Mouse (Mus musculus) myocyte (in vitro differentiated cells): ENCODE data around the gene Mamdc2. TPM values are rescaled to one million over a fixed set of nuclear protein-coding genes. Genes with fewer than 3 reads are reported as not detected.

Experiments used
- H3K27me3 ChIP-seq: one replicate; pipeline ENCODE4 v1.6.1; 2011; ENCODE audit not compliant: control insufficient read depth, insufficient read depth, insufficient read length
- H3K36me3 ChIP-seq: one replicate; pipeline ENCODE4 v1.6.1; 2011; ENCODE audit not compliant: control insufficient read depth, insufficient read depth
- H3K4me2 ChIP-seq: one replicate; pipeline ENCODE4 v1.6.1; 2011; ENCODE audit warnings: low read depth, control low read depth
- H3K4me3 ChIP-seq: one replicate; pipeline ENCODE4 v1.5.1; 2011; ENCODE audit warnings: mild to moderate bottlenecking, control low read depth, moderate library complexity
- H3K79me2 ChIP-seq: one replicate; pipeline ENCODE4 v1.6.1; 2011; ENCODE audit not compliant: control insufficient read depth, insufficient read depth
- H3ac ChIP-seq: one replicate; pipeline ENCODE4 v1.6.1; 2011; ENCODE audit not compliant: control insufficient read depth, insufficient read length
- CEBPB ChIP-seq: IDR thresholded peaks from 2 replicates; pipeline ENCODE4 v1.6.1; 2011; ENCODE audit warnings: mild to moderate bottlenecking, moderate library complexity; ENCODE audit not compliant: poor library complexity, insufficient read depth, severe bottlenecking
- E2F4 ChIP-seq: IDR thresholded peaks from one replicate; pipeline ENCODE4 v1.6.1; 2011; ENCODE audit warnings: mild to moderate bottlenecking, control low read depth, moderate library complexity; ENCODE audit not compliant: insufficient read depth
- MAX ChIP-seq: IDR thresholded peaks from one replicate; pipeline ENCODE4 v1.6.1; 2011; ENCODE audit warnings: low read depth, mild to moderate bottlenecking, control low read depth
- MYOD1 ChIP-seq, 3 experiments: IDR thresholded peaks; one replicate each; pipeline ENCODE4 v1.6.1; 2011; ENCODE audit warnings: control low read depth in 2 of 3, low read depth in 2 of 3, mild to moderate bottlenecking in 2 of 3, moderate library complexity in 1 of 3; ENCODE audit not compliant: insufficient read length in 2 of 3, control insufficient read depth in 1 of 3
- MYOG ChIP-seq, 3 experiments: IDR thresholded peaks; one replicate each; pipeline ENCODE4 v1.6.1; 2011; ENCODE audit warnings: control low read depth in 2 of 3, low read depth in 2 of 3, mild to moderate bottlenecking in 2 of 3; ENCODE audit not compliant: insufficient read length in 2 of 3, control insufficient read depth in 1 of 3, insufficient read depth in 1 of 3
- POLR2A ChIP-seq: IDR thresholded peaks from one replicate; pipeline ENCODE4 v1.6.1; 2011; ENCODE audit warnings: low read depth, mild to moderate bottlenecking, control low read depth, moderate library complexity; ENCODE audit not compliant: insufficient read length
- POLR2AphosphoS2 ChIP-seq: IDR thresholded peaks from one replicate; pipeline ENCODE4 v1.6.1; 2011; ENCODE audit warnings: low read depth, control low read depth; ENCODE audit not compliant: insufficient read length
- REST ChIP-seq: IDR thresholded peaks from one replicate; pipeline ENCODE4 v1.6.1; 2011; ENCODE audit warnings: mild to moderate bottlenecking, control low read depth, moderate library complexity; ENCODE audit not compliant: insufficient read depth, insufficient read length
- SRF ChIP-seq: IDR thresholded peaks from one replicate; pipeline ENCODE4 v1.6.1; 2011; ENCODE audit warnings: low read depth; ENCODE audit not compliant: control insufficient read depth, insufficient read length
- TCF12 ChIP-seq: IDR thresholded peaks from one replicate; pipeline ENCODE4 v1.6.1; 2011; ENCODE audit warnings: mild to moderate bottlenecking, control low read depth; ENCODE audit not compliant: poor library complexity, insufficient read depth, severe bottlenecking
- TCF3 ChIP-seq: IDR thresholded peaks from one replicate; pipeline ENCODE4 v1.6.1; 2011; ENCODE audit warnings: low read depth, control low read depth; ENCODE audit not compliant: insufficient read length
- USF1 ChIP-seq: IDR thresholded peaks from one replicate; pipeline ENCODE4 v1.6.1; 2011; ENCODE audit warnings: low read depth, mild to moderate bottlenecking, control low read depth, moderate library complexity
- polyA plus RNA-seq: library from polyadenylated mRNA; unstranded; fragments of >200 nt; fragmentation: generic; extraction: Trizol; gene quantifications from one replicate; pipeline ENCODE4 v1.2.1, GENCODE M21; 2012; ENCODE audit warnings: missing spikeins

Gene Mamdc2
- polyA plus RNA-seq, 1 experiment, result 13.4 TPM

- no peak overlapping the region for H3K4me2 ChIP-seq
- no peak overlapping the region for H3ac ChIP-seq
- H3K79me2 ChIP-seq, result no peaks in the 10 kb centered on the region
- H3K27me3 ChIP-seq, result no peaks in the 10 kb centered on the region
- TF ChIP-seq POLR2A (no peak), REST (no peak), MAX (no peak)
- no peak overlapping the region for H3K4me3 ChIP-seq
- peaks cover 12% of the 10 kb centered on the region for H3K36me3 ChIP-seq
Measured at GRCm38 (mm10) chr19:23362006-23362405, 86.2 kb downstream of the Mamdc2 start.

GRCm38 (mm10) chr19:23361124-23361523, 87.1 kb downstream of the Mamdc2 start:
- no peak overlapping the region for H3ac ChIP-seq
- no peak overlapping the region for H3K4me2 ChIP-seq
- no peak for TF ChIP-seq TCF3
- no peak for TF ChIP-seq POLR2AphosphoS2
- no peak for TF ChIP-seq REST
- no peak for TF ChIP-seq CEBPB
- no peak for TF ChIP-seq TCF12
- TF ChIP-seq SRF, result no peak
- TF ChIP-seq MAX, result no peak
- TF ChIP-seq E2F4, result no peak
- no peak for TF ChIP-seq MYOD1 (IDR thresholded peaks at IDR 0.05; ENCODE audit: control insufficient read depth in 1 of 3, insufficient read length in 2 of 3, low read depth in 2 of 3)
- no peak for TF ChIP-seq POLR2A
- TF ChIP-seq USF1, result no peak
- no peak for TF ChIP-seq MYOG (IDR thresholded peaks at IDR 0.05; ENCODE audit: control insufficient read depth in 1 of 3, insufficient read depth in 1 of 3, insufficient read length in 2 of 3, low read depth in 2 of 3)
- H3K79me2 ChIP-seq, result no peaks in the 10 kb centered on the region
- H3K36me3 ChIP-seq, result peaks cover 12% of the 10 kb centered on the region
- H3K27me3 ChIP-seq, result no peaks in the 10 kb centered on the region
- H3K4me3 ChIP-seq, result no peak overlapping the region

- H3ac ChIP-seq, result no peak overlapping the region
- no peaks in the 10 kb centered on the region for H3K27me3 ChIP-seq
- TF ChIP-seq POLR2A, result no peak
- TF ChIP-seq USF1, result no peak
- TF ChIP-seq MAX, result no peak
- no peak for TF ChIP-seq E2F4
- TF ChIP-seq REST, result no peak
- TF ChIP-seq SRF, result no peak
- TF ChIP-seq MYOD1 (IDR thresholded peaks at IDR 0.05; ENCODE audit: control insufficient read depth in 1 of 3, insufficient read length in 2 of 3, low read depth in 2 of 3), result no peak
- TF ChIP-seq CEBPB, result no peak
- no peak for TF ChIP-seq MYOG (IDR thresholded peaks at IDR 0.05; ENCODE audit: control insufficient read depth in 1 of 3, insufficient read depth in 1 of 3, insufficient read length in 2 of 3, low read depth in 2 of 3)
- no peak for TF ChIP-seq TCF12
- no peak for TF ChIP-seq TCF3
- TF ChIP-seq POLR2AphosphoS2, result no peak
- no peaks in the 10 kb centered on the region for H3K79me2 ChIP-seq
- H3K4me3 ChIP-seq, result no peak overlapping the region
- H3K36me3 ChIP-seq, result peaks cover 12% of the 10 kb centered on the region
- no peak overlapping the region for H3K4me2 ChIP-seq
Measured at GRCm38 (mm10) chr19:23360536-23360935, 87.7 kb downstream of the Mamdc2 start.

DNA sequence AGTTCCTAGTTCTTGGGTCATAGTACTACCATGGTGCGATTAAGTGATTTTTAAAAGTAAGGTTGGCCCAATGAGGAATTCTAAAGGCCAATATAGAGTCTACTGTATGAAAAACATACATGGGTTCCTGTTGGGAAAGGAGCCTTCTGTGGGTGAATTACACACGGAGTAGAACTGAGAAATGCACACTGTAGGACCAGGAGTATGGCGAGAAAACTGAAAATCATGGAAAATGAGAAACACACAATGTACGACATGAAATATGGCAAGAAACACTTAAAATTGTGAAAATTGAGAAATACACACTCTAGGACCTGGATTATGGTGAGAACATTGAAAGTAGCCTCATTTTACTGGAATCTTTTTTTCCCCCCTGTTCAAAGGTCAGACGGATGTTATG, 91.0 kb downstream of the Mamdc2 start:
- no peak for TF ChIP-seq MYOG (IDR thresholded peaks at IDR 0.05; ENCODE audit: control insufficient read depth in 1 of 3, insufficient read depth in 1 of 3, insufficient read length in 2 of 3, low read depth in 2 of 3)
- no peak for TF ChIP-seq POLR2A
- no peak overlapping the region for H3ac ChIP-seq

GRCm38 (mm10) chr19:23354738-23355137, 93.5 kb downstream of the Mamdc2 start:
- no peaks in the 10 kb centered on the region for H3K79me2 ChIP-seq

More for the DNA sequence above, 91.0 kb downstream of the Mamdc2 start:
- H3K4me2 ChIP-seq, result no peak overlapping the region
- H3K4me3 ChIP-seq, result no peak overlapping the region
- no peaks in the 10 kb centered on the region for H3K79me2 ChIP-seq
- peaks cover 13% of the 10 kb centered on the region for H3K36me3 ChIP-seq
- H3K27me3 ChIP-seq, result no peaks in the 10 kb centered on the region

More at GRCm38 (mm10) chr19:23354738-23355137, 93.5 kb downstream of the Mamdc2 start:
- Histone ChIP-seq H3K4me2 (no peak overlapping the region), H3K36me3 (peaks cover 13% of the 10 kb centered on the region), H3ac (no peak overlapping the region), H3K4me3 (no peak overlapping the region), H3K27me3 (no peaks in the 10 kb centered on the region)
- TF ChIP-seq E2F4 (no peak), USF1 (no peak), MAX (no peak), MYOG (IDR thresholded peaks at IDR 0.05; ENCODE audit: control insufficient read depth in 1 of 3, insufficient read depth in 1 of 3, insufficient read length in 2 of 3, low read depth in 2 of 3) (no peak), TCF3 (no peak), CEBPB (no peak), POLR2AphosphoS2 (no peak), MYOD1 (IDR thresholded peaks at IDR 0.05; ENCODE audit: control insufficient read depth in 1 of 3, insufficient read length in 2 of 3, low read depth in 2 of 3) (no peak), POLR2A (no peak), SRF (no peak), REST (no peak), TCF12 (no peak)
